Mouse (Mus musculus) brain, embryonic 14.5 days (tissue): ENCODE data around the gene Stxbp6. TPM values are rescaled to one million over a fixed set of nuclear protein-coding genes. Genes with fewer than 3 reads are reported as not detected.

Source experiments
- DNase-seq: peaks from one replicate; pipeline ENCODE4 v3.0.0-alpha.2; 2011; ENCODE audit warnings: low read depth
- CTCF ChIP-seq: fragments of 200-500 bp; IDR thresholded peaks from 2 replicates; pipeline ENCODE4 v1.5.1; 2012; ENCODE audit warnings: inconsistent platforms, mild to moderate bottlenecking, moderate library complexity, borderline replicate concordance; ENCODE audit not compliant: insufficient read depth, insufficient read length; ENCODE audit errors: extremely low read depth
- POLR2A ChIP-seq: fragments of 200-500 bp; IDR thresholded peaks from 2 replicates; pipeline ENCODE4 v1.6.1; 2012; ENCODE audit warnings: mild to moderate bottlenecking, inconsistent platforms, borderline replicate concordance; ENCODE audit not compliant: poor library complexity, insufficient read depth, insufficient read length, severe bottlenecking; ENCODE audit errors: extremely low read depth
- polyA plus RNA-seq: library from polyadenylated mRNA; depleted of rRNA; stranded (reverse); fragments of >200 nt; gene quantifications from 2 replicates; pipeline ENCODE4 v1.2.3, GENCODE M21; 2012

Stxbp6 gene
- polyA plus RNA-seq, 1 experiment, result 11.0 TPM

GRCm38 (mm10) chr12:45047172-45047571 lies 27.3 kb downstream of the Stxbp6 start:
- TF ChIP-seq POLR2A (no peak), CTCF (no peak)

DNA sequence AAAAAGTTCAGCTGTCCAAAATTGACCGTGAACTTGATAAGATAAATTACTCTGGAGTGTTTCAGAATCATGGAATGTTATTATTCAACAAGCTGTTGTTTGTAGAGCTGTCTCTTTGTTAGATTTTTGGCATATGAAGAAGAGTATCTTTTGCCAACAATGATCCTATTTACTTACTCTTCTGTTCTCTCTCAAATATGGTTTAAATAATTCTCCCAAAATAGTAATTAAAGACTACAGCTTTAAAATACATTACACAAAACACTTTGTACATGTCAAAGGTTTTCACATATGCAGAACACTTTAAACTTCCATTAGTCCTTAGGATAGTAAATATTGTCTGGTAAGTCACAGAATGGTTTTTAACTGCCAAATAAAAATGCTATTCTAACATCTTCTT lies 29.9 kb downstream of the Stxbp6 start:
- no peak for DNase-seq
- TF ChIP-seq CTCF, result no peak
- TF ChIP-seq POLR2A, result no peak

More at GRCm38 (mm10) chr12:45047172-45047571, 27.3 kb downstream of the Stxbp6 start:
- no peak for DNase-seq

- no peak for DNase-seq
- TF ChIP-seq POLR2A (no peak), CTCF (no peak)
These were observed 31.9 kb downstream of the Stxbp6 start for GRCm38 (mm10) chr12:45042591-45043091.

DNA sequence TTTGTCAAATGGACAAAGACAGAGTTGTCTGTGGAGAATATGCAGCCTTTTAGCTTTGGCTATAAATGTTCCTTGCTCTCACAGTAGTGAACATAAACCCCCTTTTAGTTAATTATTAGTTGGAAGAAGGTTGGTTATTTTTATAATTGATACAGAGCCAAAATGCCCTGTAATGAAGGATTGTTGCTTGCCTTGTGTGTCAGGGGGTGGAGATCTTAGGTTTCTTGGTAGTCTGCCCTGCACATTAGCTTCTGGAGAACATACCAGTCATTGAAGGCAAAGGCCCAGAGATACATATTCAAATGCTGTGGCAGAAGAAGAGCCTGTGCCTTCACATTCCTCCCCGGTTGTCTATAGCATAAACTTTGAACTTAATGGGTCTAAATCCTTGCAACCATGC lies 37.0 kb downstream of the Stxbp6 start:
- TF ChIP-seq CTCF, result no peak
- no peak for TF ChIP-seq POLR2A
- no peak for DNase-seq

GRCm38 (mm10) chr12:45037091-45037490 lies 37.4 kb downstream of the Stxbp6 start:
- TF ChIP-seq CTCF, result no peak
- no peak for TF ChIP-seq POLR2A
- DNase-seq, result no peak

GRCm38 (mm10) chr12:45030681-45031080 lies 43.8 kb downstream of the Stxbp6 start:
- TF ChIP-seq POLR2A (no peak), CTCF (no peak)
- no peak for DNase-seq

DNA sequence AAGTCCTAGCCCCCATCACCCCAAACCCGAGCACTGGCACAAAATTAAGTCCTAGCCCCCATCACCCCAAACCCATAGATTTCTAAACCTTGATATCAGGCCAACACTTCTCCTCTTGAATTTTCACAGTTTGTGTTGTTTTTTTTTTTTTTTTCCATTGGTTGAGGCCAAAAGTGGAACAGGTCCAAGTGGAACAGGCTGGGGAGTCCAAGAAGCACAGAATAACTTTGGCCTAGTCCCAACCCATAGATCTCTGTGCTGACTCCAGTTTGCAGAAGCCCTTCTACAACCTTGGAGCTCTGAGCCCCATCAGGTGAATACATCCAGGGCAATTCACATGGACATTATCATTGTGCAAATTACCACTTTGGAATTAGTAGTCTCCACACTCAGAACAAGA lies 48.2 kb downstream of the Stxbp6 start:
- peak; percentile 71 for DNase-seq
- TF ChIP-seq POLR2A (no peak), CTCF (no peak)

DNA sequence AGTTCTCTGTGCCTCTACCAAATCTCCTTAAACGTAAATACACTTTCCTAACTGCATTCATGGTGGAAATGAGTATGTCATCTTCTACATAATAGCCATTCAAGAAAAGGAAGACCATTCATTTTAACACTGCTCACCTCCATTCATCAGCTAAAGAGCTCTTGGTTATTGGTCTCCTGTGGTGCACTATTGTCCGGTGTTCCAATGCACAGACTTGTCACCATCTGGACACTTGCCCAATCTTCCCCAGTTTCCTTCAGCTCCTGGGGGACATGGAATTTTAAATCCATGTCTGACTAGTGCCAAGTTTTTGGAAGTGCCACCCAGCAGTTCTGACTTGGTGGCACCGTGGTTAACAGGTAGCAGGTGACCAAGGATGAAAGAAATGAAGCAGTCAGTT lies 54.5 kb downstream of the Stxbp6 start:
- TF ChIP-seq POLR2A (no peak), CTCF (no peak)
- peak; percentile 55 for DNase-seq

DNA sequence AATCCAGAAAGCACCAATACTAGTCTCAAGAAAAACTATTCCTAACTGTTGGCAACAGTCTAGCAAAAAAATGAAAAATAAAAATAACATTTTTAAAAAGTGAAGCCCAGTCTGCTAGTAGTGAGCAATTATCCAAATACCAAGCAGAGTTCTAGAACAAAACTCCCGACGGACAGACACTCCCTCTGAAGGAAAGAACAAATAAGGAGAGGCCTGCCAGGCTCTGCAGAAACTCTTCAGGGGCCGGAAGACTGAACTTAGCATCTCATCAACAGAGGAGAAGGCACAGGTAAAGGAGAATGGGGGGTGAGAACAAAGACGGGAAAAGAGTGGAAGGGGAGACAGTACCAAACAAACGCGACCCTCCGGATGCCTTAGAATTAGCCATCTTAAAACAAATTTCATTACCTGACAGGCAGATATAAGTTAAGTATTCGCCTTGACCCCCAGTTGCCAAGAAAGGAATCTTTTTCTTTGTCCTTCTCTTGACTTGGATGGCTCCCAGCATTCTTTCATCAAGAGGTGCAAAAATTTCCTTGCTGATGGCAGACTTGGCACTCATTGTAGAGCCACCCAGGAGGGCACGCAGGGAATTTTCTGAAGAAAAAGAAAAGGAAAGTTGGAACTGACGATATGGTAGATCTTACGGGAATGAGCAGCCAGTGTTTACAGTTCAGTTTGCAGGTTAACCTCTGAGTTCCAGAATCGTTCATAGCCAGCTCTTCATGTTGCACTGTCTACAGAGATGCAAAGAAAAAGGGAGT lies 55.3 kb downstream of the Stxbp6 start:
- DNase-seq, result peak; percentile 39
- TF ChIP-seq CTCF (no peak), POLR2A (no peak)

DNA sequence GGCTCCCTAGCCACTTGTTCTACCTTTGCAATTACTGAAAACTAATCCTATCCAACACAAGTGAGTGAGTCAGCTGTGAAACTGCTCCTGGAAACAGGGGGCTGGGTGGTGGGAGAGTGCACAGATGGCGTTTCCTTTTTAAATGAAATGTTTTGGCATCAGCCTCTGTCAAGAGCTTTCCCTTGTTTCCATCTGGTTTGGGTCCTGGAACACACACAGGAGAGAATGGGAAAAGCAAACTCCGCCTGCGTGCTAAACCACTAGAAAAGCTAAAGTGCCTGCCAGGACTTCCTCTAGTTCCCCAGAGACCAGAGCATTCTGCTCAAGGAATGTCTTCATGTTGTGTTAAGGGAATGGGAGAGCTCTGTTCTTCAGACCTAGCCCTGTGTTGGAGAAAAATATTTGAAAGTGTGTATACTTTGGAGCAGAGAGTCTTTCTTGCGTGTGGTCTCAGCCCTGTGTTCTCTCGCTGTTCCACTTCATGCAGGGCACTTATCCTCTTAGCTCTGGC lies 61.2 kb downstream of the Stxbp6 start:
- TF ChIP-seq POLR2A (no peak), CTCF (no peak)
- DNase-seq, result peak; percentile 92

- peak; percentile 34 for DNase-seq
- TF ChIP-seq POLR2A (no peak), CTCF (no peak)
These were observed 62.9 kb downstream of the Stxbp6 start for GRCm38 (mm10) chr12:45011436-45012089.

- no peak for DNase-seq
- TF ChIP-seq POLR2A (no peak), CTCF (no peak)
These were observed 63.5 kb downstream of the Stxbp6 start for GRCm38 (mm10) chr12:45011006-45011405.

DNA sequence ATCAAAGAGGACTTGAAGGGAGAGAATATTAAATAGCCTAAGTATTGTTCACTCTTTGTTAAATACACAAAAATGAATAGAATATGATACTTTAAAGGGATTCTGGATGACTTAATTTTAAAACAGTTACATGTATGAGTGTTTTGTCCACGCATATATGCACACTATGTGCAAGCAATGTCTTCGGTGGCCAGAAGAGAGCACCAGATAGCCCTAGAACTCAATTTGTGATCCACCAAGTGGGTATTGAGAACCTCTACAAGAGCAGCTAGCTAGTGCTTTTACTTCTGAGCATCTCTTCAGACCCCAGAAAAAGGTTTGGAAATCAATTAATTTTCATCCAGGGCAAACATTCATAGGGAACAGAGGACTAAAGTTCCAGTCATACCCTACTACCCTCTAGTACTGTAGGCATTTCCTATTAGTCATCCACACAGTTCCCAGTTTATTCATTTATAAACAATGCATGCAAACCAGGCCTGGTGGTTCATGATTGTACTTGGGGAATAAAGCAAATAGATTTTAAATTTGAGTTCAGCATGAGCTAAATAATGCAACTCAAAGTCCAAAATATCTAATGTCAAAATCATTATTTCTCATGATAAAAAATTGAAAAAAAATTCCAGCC lies 64.4 kb downstream of the Stxbp6 start:
- no peak for TF ChIP-seq POLR2A
- TF ChIP-seq CTCF, result no peak
- no peak for DNase-seq
